Mouse (Mus musculus) bone marrow macrophage, adult 2 months (primary cell): ENCODE data around the gene Rbm7.

Experiments used
- CTCF ChIP-seq: IDR thresholded peaks from 2 replicates; pipeline ENCODE4 v1.5.1; 2012; ENCODE audit warnings: low read depth, mild to moderate bottlenecking, low read length, moderate library complexity
- POLR2A ChIP-seq: IDR thresholded peaks from 2 replicates; pipeline ENCODE4 v1.6.1; 2012; ENCODE audit warnings: mild to moderate bottlenecking, low read depth, low read length, borderline replicate concordance

DNA sequence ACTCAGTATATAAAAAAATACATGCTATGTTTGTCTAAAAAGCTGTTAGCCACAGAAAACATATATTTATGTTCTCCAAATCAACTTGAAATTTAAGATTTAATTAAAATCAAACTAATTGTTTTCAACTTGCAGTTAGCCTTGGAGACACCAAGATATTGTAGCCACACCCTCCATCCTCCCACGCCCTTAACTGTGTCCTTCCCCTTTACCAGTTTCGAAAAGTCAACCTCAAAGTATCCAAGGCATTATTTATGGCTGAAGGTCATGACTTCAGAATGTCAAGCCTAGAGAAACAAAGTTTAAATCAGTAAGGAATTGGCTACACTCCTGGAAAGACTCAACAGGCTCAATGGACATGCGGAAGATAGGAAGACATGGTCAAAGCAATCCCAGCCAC, 33.6 kb downstream of the Rbm7 start:
- TF ChIP-seq POLR2A (no peak), CTCF (no peak)
